8 mouse cellular contexts compared by ENCODE assay signal in the genomic region with DNA sequence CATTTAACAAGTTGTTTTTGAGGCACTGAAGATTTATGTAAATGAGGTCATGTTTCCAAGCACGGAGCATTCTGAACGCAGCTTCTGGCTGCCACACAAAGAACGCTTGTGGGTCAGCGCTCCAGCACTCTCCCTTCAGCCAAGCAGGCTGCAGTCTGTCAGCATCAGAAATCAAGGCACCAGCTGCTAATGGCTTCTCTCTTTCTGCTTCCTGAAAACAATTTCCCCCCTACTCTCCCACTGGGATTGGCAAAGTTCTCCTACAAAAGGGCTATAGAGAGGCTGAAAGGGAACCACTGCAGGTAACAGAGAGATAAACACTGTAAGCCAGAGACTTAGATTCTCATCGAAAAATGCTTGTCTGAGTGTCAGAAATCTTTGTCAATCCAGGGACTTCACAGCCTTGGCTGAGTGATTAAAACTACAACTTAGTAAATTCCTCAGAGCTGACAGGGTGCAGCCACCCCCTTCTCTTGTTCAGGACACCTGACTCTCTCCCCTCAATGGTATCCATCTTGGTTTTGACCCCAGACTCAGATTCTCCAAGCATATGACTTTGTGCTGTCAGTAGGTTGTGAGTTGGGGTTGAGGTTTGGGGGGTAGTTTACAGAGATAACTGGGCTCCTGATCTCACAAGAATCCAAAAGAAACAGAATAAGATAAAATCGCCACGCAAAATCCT.
DNase-seq lines count a peak whose midpoint lies in the region; ATAC-seq and TF ChIP-seq lines count a peak whose summit lies in the region.

No protein-coding gene starts in this region.

- no peaks in the 10 kb centered on the region for H3K9me3 ChIP-seq in kidney, embryonic 15.5 days (replicated peaks)
- H3K9me3 ChIP-seq in lung, postnatal 0 days (ENCODE audit: low read length), result no peaks in the 10 kb centered on the region
- no peaks in the 10 kb centered on the region for H3K9me3 ChIP-seq in stomach, embryonic 15.5 days
- no peaks in the 10 kb centered on the region for H3K9me3 ChIP-seq in liver, embryonic 12.5 days (replicated peaks)

- no peak overlapping the region for H3K4me3 ChIP-seq in lung, adult 2 months (replicated peaks; ENCODE audit: extremely low read depth, low read depth, low read length)
- H3K4me3 ChIP-seq in kidney, embryonic 15.5 days (replicated peaks), result no peak overlapping the region
- no peak overlapping the region for H3K4me3 ChIP-seq in lung, postnatal 0 days (ENCODE audit: low read depth, low read length)
- no peak overlapping the region for H3K4me3 ChIP-seq in stomach, embryonic 15.5 days (replicated peaks)
- no peak overlapping the region for H3K4me3 ChIP-seq in liver, embryonic 12.5 days

- H3K4me1 ChIP-seq in lung, adult 2 months (ENCODE audit: control insufficient read depth, insufficient read depth, low read length), result no peaks in the 10 kb centered on the region; the same call in 1 of the 2 replicates
- peaks cover 13% of the 10 kb centered on the region for H3K4me1 ChIP-seq in kidney, embryonic 15.5 days
- H3K4me1 ChIP-seq in lung, postnatal 0 days (ENCODE audit: insufficient read depth, low read depth, low read length), result 0 out of 2 replicates have a peak, but pooled peaks cover 2% of the 10 kb centered on the region
- no peaks in the 10 kb centered on the region for H3K4me1 ChIP-seq in stomach, embryonic 15.5 days
- H3K4me1 ChIP-seq in liver, embryonic 12.5 days, result no peaks in the 10 kb centered on the region

- no peak for TF ChIP-seq POLR2A in lung, adult 2 months (IDR thresholded peaks at IDR 0.05; ENCODE audit: borderline replicate concordance, extremely low read depth, low read depth, low read length)

- H3K27me3 ChIP-seq in kidney, embryonic 15.5 days, result no peaks in the 10 kb centered on the region
- no peaks in the 10 kb centered on the region for H3K27me3 ChIP-seq in lung, postnatal 0 days (replicated peaks; ENCODE audit: insufficient read depth, low read length)
- H3K27me3 ChIP-seq in stomach, embryonic 15.5 days (replicated peaks), result no peaks in the 10 kb centered on the region
- H3K27me3 ChIP-seq in liver, embryonic 12.5 days (replicated peaks), result no peaks in the 10 kb centered on the region

- no peak for TF ChIP-seq CTCF in lung, adult 2 months (IDR thresholded peaks at IDR 0.05; ENCODE audit: insufficient read depth, low read length)
- no peak for TF ChIP-seq CTCF in lung, postnatal 0 days (IDR thresholded peaks at IDR 0.05)

- H3K27ac ChIP-seq in kidney, embryonic 15.5 days, result no peak overlapping the region
- H3K27ac ChIP-seq in lung, postnatal 0 days (ENCODE audit: low read length), result peak overlapping the region; percentile 21; the same call in 1 of the 2 replicates
- H3K27ac ChIP-seq in stomach, embryonic 15.5 days, result peak overlapping the region; percentile 3; the same call in 1 of the 2 replicates
- H3K27ac ChIP-seq in liver, embryonic 12.5 days, result no peak overlapping the region

- H3K4me2 ChIP-seq in kidney, embryonic 15.5 days, result no peak overlapping the region
- H3K4me2 ChIP-seq in lung, postnatal 0 days (replicated peaks; ENCODE audit: low read depth, low read length), result no peak overlapping the region
- H3K4me2 ChIP-seq in stomach, embryonic 15.5 days, result no peak overlapping the region
- no peak overlapping the region for H3K4me2 ChIP-seq in liver, embryonic 12.5 days

- 46% methylated on average over 7 of the region's 7 CpGs for WGBS in lung, adult 2 months
- WGBS in kidney, embryonic 15.5 days, result 40% methylated on average over 7 of the region's 7 CpGs
- WGBS in lung, postnatal 0 days, result 43% methylated on average over 7 of the region's 7 CpGs
- 42% methylated on average over 7 of the region's 7 CpGs for WGBS in stomach, embryonic 15.5 days
- WGBS in liver, embryonic 12.5 days (ENCODE audit: insufficient replicate concordance), result 50% methylated on average over 7 of the region's 7 CpGs

- no peak for TF ChIP-seq EP300 in lung, postnatal 0 days (IDR thresholded peaks at IDR 0.05)

- H3K9ac ChIP-seq in kidney, embryonic 15.5 days, result no peak overlapping the region
- no peak overlapping the region for H3K9ac ChIP-seq in lung, postnatal 0 days (replicated peaks; ENCODE audit: low read depth)
- no peak overlapping the region for H3K9ac ChIP-seq in stomach, embryonic 15.5 days
- H3K9ac ChIP-seq in liver, embryonic 12.5 days, result no peak overlapping the region

- peak; percentile 21 to 29 for DNase-seq in lung, adult 18-20 months
- no peak for DNase-seq in lung, adult 2 months
- peak; percentile 9 to 33 for DNase-seq in cerebellum, postnatal 25 days
- DNase-seq in heart, adult 9 months (ENCODE audit: low spot score in 2 of 2), result peak; percentile 30 to 43
- peak; percentile 75 for DNase-seq in lung, postnatal 0 days (ENCODE audit: low spot score)

- peak; percentile 49 for ATAC-seq in kidney, embryonic 15.5 days (replicated peaks; ENCODE audit: low FRiP score)
- peak; percentile 80 for ATAC-seq in lung, postnatal 0 days
- ATAC-seq in stomach, embryonic 15.5 days (ENCODE audit: insufficient read depth, low FRiP score, low read depth), result no peak
- no peak for ATAC-seq in liver, embryonic 12.5 days

- H3K36me3 ChIP-seq in kidney, embryonic 15.5 days, result no peaks in the 10 kb centered on the region
- H3K36me3 ChIP-seq in lung, postnatal 0 days (ENCODE audit: insufficient read depth, low read length), result no peaks in the 10 kb centered on the region
- no peaks in the 10 kb centered on the region for H3K36me3 ChIP-seq in stomach, embryonic 15.5 days
- H3K36me3 ChIP-seq in liver, embryonic 12.5 days, result no peaks in the 10 kb centered on the region

Comparison
In these comparisons a context has a peak if more than half of its experiments do, and no peak if none do; other contexts are left out.
1. ATAC-seq: peak in kidney, embryonic 15.5 days (single experiment) and lung, postnatal 0 days (single experiment); none in stomach, embryonic 15.5 days (single experiment) and liver, embryonic 12.5 days (single experiment).
2. H3K27ac ChIP-seq: peak in lung, postnatal 0 days (single experiment) and stomach, embryonic 15.5 days (single experiment); none in kidney, embryonic 15.5 days (single experiment) and liver, embryonic 12.5 days (single experiment).